Mouse (Mus musculus) liver, embryonic 14.5 days (tissue): ENCODE results near the gene Dhrs3. TPM values are rescaled to one million over a fixed set of nuclear protein-coding genes. Genes with fewer than 3 reads are reported as not detected.

Source experiments
- ATAC-seq: fragments of 200-750 bp; cut with Nextera tagmentation; 2 replicates; pipeline ENCODE4 v1.8.0; 2017; ENCODE audit warnings: moderate number of reproducible peaks, mild to moderate bottlenecking, moderate library complexity; ENCODE audit not compliant: insufficient read depth
- DNase-seq, 3 experiments: peaks; one replicate each; pipeline ENCODE4 v3.0.0-alpha.2; 2012 to 2013; ENCODE audit warnings: low read depth in 3 of 3, low spot score in 3 of 3
- H3K27ac ChIP-seq: fragments of 300-500 bp; sonication (generic); 2 replicates; pipeline ENCODE4 v1.5.1; 2014; ENCODE audit warnings: moderate library complexity, mild to moderate bottlenecking, control low read depth, inconsistent platforms
- H3K27me3 ChIP-seq: fragments of 300-500 bp; sonication (generic); 2 replicates; pipeline ENCODE4 v1.6.1; 2014; ENCODE audit warnings: mild to moderate bottlenecking, low read length, moderate library complexity; ENCODE audit not compliant: control insufficient read depth, insufficient read depth
- H3K36me3 ChIP-seq: fragments of 300-500 bp; sonication (generic); replicated peaks from 2 replicates; pipeline ENCODE4 v1.6.1; 2014; ENCODE audit warnings: low read depth; ENCODE audit not compliant: control insufficient read depth, insufficient read depth
- H3K4me1 ChIP-seq, 2 experiments: fragments of 200-500 bp in 1 of 2; fragments of 300-500 bp in 1 of 2; sonication (generic) in 1 of 2; replicated peaks; 2 replicates each; pipeline ENCODE4 v1.6.1; 2012 to 2014; ENCODE audit warnings: antibody characterized with exemption in 1 of 2, inconsistent platforms in 1 of 2, low read length in 1 of 2; ENCODE audit not compliant: control insufficient read depth in 2 of 2, insufficient read depth in 2 of 2
- H3K4me2 ChIP-seq: fragments of 300-500 bp; sonication (generic); 2 replicates; pipeline ENCODE4 v1.6.1; 2014; ENCODE audit warnings: low read depth, mild to moderate bottlenecking, control low read depth, moderate library complexity
- H3K4me3 ChIP-seq, 2 experiments: fragments of 200-500 bp in 1 of 2; fragments of 300-500 bp in 1 of 2; sonication (generic) in 1 of 2; 2 replicates each; pipeline ENCODE4 v1.5.1; 2012 to 2014; ENCODE audit warnings: low read depth in 2 of 2, low read length in 2 of 2, mild to moderate bottlenecking in 2 of 2, control low read depth in 1 of 2, inconsistent platforms in 1 of 2, moderate library complexity in 1 of 2; ENCODE audit not compliant: insufficient read depth in 1 of 2
- H3K9ac ChIP-seq: fragments of 300-500 bp; sonication (generic); replicated peaks from 2 replicates; pipeline ENCODE4 v1.6.1; 2014; ENCODE audit warnings: mild to moderate bottlenecking, control low read depth, moderate library complexity
- H3K9me3 ChIP-seq: fragments of 300-500 bp; sonication (generic); 2 replicates; pipeline ENCODE4 v1.6.1; 2016; ENCODE audit warnings: low read length, mixed read lengths; ENCODE audit not compliant: control insufficient read depth
- CTCF ChIP-seq: IDR thresholded peaks from 2 replicates; pipeline ENCODE4 v1.5.1; 2016; ENCODE audit warnings: antibody characterized with exemption, low read depth, control low read depth
- EP300 ChIP-seq: IDR thresholded peaks from 2 replicates; pipeline ENCODE4 v1.6.1; 2016; ENCODE audit warnings: antibody characterized with exemption, low read depth
- WGBS: fragments of 180-500 bp; shearing (Covaris S2); extraction: QIAGEN DNeasy Blood & Tissue Kit; methylation state at CpG from one replicate; pipeline ENCODE4 v1.1.7; 2014; ENCODE audit not compliant: insufficient replicate concordance; 5-methylcytosine and 5-hydroxymethylcytosine counted together
- polyA plus RNA-seq, 2 experiments: library from polyadenylated mRNA; depleted of rRNA in 1 of 2; stranded (reverse) in 1 of 2; unstranded in 1 of 2; fragments of >200 nt; fragmentation: Nextera tagmentation in 1 of 2; extraction: Ambion mirVana in 1 of 2; gene quantifications; 2 replicates each; pipeline versions ENCODE4 v1.2.1 to v1.2.3; 2012 to 2014

Gene Dhrs3
- polyA plus RNA-seq, 2 experiments: 12.5 to 21.3 TPM

DNA sequence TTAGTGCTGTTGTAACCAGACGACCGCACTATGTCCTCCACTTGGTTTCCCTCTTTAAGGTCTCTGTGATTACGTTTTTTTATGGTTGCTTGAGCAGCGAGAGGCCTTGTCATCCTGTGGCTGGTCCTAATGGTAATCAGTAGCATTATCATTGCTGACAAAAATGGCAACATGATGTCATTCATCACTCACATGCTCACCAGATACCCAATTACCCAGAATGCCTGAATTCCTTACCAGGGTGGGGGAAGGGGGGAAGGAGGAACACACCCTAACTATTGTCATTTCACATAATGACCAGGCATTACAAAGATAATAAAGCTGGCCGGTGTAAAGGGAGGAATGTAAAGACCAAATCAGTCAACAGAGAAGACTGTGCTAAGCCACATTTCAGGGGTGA lies 12.5 kb downstream of the Dhrs3 start:
- Histone ChIP-seq H3K4me2 (no peak overlapping the region), H3K9ac (no peak overlapping the region), H3K27ac (no peak overlapping the region), H3K9me3 (no peaks in the 10 kb centered on the region), H3K4me3 (no peak overlapping the region), H3K4me1 (peaks cover 29 to 67% of the 10 kb centered on the region in 2 experiments), H3K36me3 (no peaks in the 10 kb centered on the region), H3K27me3 (no peaks in the 10 kb centered on the region)
- ATAC-seq (no peak), DNase-seq (no peak)
- TF ChIP-seq EP300: no peak
- TF ChIP-seq CTCF: no peak
- 44% methylated on average over 5 of the region's 5 CpGs for WGBS

DNA sequence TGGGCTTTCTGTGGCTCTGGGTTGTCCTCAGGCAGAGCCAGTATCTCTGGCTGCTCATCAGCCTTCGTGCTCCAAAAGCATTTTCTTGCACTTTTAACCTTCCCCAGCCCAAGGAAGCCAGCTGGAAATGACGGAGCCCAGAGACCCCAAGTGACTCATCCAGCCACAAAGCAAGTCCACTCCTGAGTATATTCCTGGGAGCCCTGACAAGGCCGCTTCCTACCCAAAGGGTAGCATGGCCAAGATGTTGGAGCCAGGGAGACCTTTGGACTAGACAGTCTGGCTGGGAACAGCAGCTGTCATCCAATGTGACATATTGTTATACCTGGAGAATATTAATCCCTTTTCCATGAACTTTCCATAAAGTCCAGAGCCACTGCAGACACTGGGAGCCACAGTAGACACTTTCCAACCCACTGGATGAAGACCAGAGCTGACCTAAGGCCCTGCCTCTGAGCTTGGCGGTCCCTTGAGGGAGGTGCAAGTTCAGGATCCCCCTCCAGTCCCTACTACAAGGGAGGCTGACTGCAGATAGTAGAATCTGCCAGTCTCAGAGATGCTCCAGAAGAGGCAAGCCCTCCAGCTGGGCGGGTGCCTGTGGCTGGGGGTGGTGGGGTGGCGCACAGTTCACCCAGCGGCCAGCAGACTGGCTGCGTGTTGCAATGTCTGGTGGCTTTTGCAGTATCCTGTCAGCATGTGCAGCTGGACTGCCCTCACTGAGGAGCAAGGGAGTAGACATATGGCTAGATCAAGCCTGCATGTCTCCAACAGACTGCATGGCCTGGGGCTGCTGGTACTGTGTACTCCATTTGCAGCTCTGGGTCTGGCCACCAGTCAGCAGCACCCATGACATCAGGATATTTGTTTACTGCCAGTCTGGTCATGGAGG lies 13.6 kb downstream of the Dhrs3 start:
- Histone ChIP-seq H3K9ac (no peak overlapping the region), H3K36me3 (no peaks in the 10 kb centered on the region), H3K27ac (no peak overlapping the region), H3K4me3 (no peak overlapping the region), H3K27me3 (no peaks in the 10 kb centered on the region), H3K9me3 (no peaks in the 10 kb centered on the region), H3K4me1 (peaks cover 22 to 57% of the 10 kb centered on the region in 2 experiments), H3K4me2 (no peak overlapping the region)
- TF ChIP-seq CTCF (peak; percentile 22; the same call in 1 of the 2 replicates), EP300 (no peak)
- ATAC-seq (peak; percentile 40), DNase-seq (no peak)
- 27% methylated on average over 8 of the region's 8 CpGs for WGBS

GRCm38 (mm10) chr4:144906978-144907703 lies 14.5 kb downstream of the Dhrs3 start:
- DNase-seq: no peak
- H3K27ac ChIP-seq: no peak overlapping the region
- no peaks in the 10 kb centered on the region for H3K27me3 ChIP-seq
- no peak overlapping the region for H3K4me2 ChIP-seq
- H3K9me3 ChIP-seq: no peaks in the 10 kb centered on the region
- no peak overlapping the region for H3K9ac ChIP-seq
- H3K36me3 ChIP-seq: no peaks in the 10 kb centered on the region
- H3K4me1 ChIP-seq: peaks cover 13 to 48% of the 10 kb centered on the region in 2 experiments
- ATAC-seq: no peak
- no peak overlapping the region for H3K4me3 ChIP-seq
- TF ChIP-seq EP300 (no peak), CTCF (no peak)
- WGBS: 48% methylated on average over 4 of the region's 4 CpGs

- H3K9me3 ChIP-seq: no peaks in the 10 kb centered on the region
- DNase-seq: no peak
- no peak overlapping the region for H3K27ac ChIP-seq
- no peak for ATAC-seq
- no peak overlapping the region for H3K4me3 ChIP-seq
- H3K9ac ChIP-seq: no peak overlapping the region
- H3K27me3 ChIP-seq: no peaks in the 10 kb centered on the region
- no peak overlapping the region for H3K4me2 ChIP-seq
- peaks cover 2 to 36% of the 10 kb centered on the region in 2 experiments; a peak in 3 of 4 replicates for H3K4me1 ChIP-seq
- no peaks in the 10 kb centered on the region for H3K36me3 ChIP-seq
- TF ChIP-seq EP300 (no peak), CTCF (no peak)
Observed at GRCm38 (mm10) chr4:144908825-144909224, 16.2 kb downstream of the Dhrs3 start.

GRCm38 (mm10) chr4:144910281-144910680 lies 17.7 kb downstream of the Dhrs3 start:
- H3K9me3 ChIP-seq: no peaks in the 10 kb centered on the region

More at GRCm38 (mm10) chr4:144910281-144910680, 17.7 kb downstream of the Dhrs3 start:
- Histone ChIP-seq H3K27me3 (no peaks in the 10 kb centered on the region), H3K9ac (no peak overlapping the region), H3K36me3 (no peaks in the 10 kb centered on the region), H3K4me1 (peaks cover under 1 to 23% of the 10 kb centered on the region in 2 experiments; a peak in 2 of 4 replicates), H3K27ac (no peak overlapping the region), H3K4me3 (no peak overlapping the region), H3K4me2 (no peak overlapping the region)
- TF ChIP-seq CTCF: no peak
- TF ChIP-seq EP300: no peak
- no peak for DNase-seq
- no peak for ATAC-seq
- 68% methylated on average over 3 of the region's 3 CpGs for WGBS
